Mouse (Mus musculus): Measurements from ENCODE around the gene Irf5.

The Irf5 gene

GRCm38 (mm10) chr6:29526281-29527251 is at the start of gene Irf5:
Gene Irf5 (plus strand): TSS chr6:29526625.
- peak; percentile 47 for DNase-seq

- DNase-seq, result no peak
These were observed 43.7 kb upstream of the Irf5 start for GRCm38 (mm10) chr6:29482691-29483090.

GRCm38 (mm10) chr6:29484716-29485559 is 41.5 kb upstream of the Irf5 start:
- DNase-seq, result peak; percentile 71

- DNase-seq, result no peak
These were observed 40.5 kb upstream of the Irf5 start for GRCm38 (mm10) chr6:29485951-29486350.

- peak; percentile 40 for DNase-seq
These were observed 32.3 kb upstream of the Irf5 start for GRCm38 (mm10) chr6:29494101-29494500.

- DNase-seq, result no peak
These were observed 30.2 kb upstream of the Irf5 start for GRCm38 (mm10) chr6:29496270-29496669.

- DNase-seq, result no peak
These were observed 28.6 kb upstream of the Irf5 start for GRCm38 (mm10) chr6:29497791-29498190.

GRCm38 (mm10) chr6:29500177-29500576 is 26.2 kb upstream of the Irf5 start:
- no peak for DNase-seq

- DNase-seq, result no peak
These were observed 25.6 kb upstream of the Irf5 start for GRCm38 (mm10) chr6:29500810-29501209.

- DNase-seq, result no peak
These were observed 24.8 kb upstream of the Irf5 start for GRCm38 (mm10) chr6:29501599-29501998.

- DNase-seq, result no peak
These were observed 20.9 kb upstream of the Irf5 start for GRCm38 (mm10) chr6:29505493-29505892.

- no peak for DNase-seq
These were observed 19.6 kb upstream of the Irf5 start for GRCm38 (mm10) chr6:29506834-29507233.

- DNase-seq, result peak; percentile 51
These were observed 18.7 kb upstream of the Irf5 start, which contains the start of gene Kcp for GRCm38 (mm10) chr6:29507447-29508309. Gene Kcp (minus strand): TSS chr6:29507952.

GRCm38 (mm10) chr6:29509086-29509485 is 17.3 kb upstream of the Irf5 start:
- DNase-seq, result no peak

- peak; percentile 67 for DNase-seq
These were observed 13.1 kb upstream of the Irf5 start for GRCm38 (mm10) chr6:29513284-29513683.

- DNase-seq, result peak; percentile 74
These were observed 9.3 kb upstream of the Irf5 start for GRCm38 (mm10) chr6:29517139-29517538.

- peak; percentile 37 for DNase-seq
These were observed 3.7 kb upstream of the Irf5 start for GRCm38 (mm10) chr6:29522626-29523300.

GRCm38 (mm10) chr6:29523301-29524033 is 3.0 kb upstream of the Irf5 start:
- no peak for DNase-seq

- DNase-seq, result no peak
These were observed 2.4 kb upstream of the Irf5 start for GRCm38 (mm10) chr6:29524034-29524489.

GRCm38 (mm10) chr6:29525256-29525655 is 1.2 kb upstream of the Irf5 start:
- DNase-seq, result no peak

All from kidney, adult 18-20 months (tissue).